Mouse (Mus musculus): ENCODE results near the gene Lcp2. TPM values are rescaled to one million over a fixed set of nuclear protein-coding genes. Genes with fewer than 3 reads are reported as not detected.

The Lcp2 gene
- 1 to 10 TPM; 1.5 to 5.1 (median 1.9) TPM for total RNA-seq (2022)

GRCm38 (mm10) chr11:34046767-34047541 lies at the start of gene Lcp2:
TSS of gene Lcp2 (plus strand) at chr11:34046920.
- DNase-seq (ENCODE audit: low spot score), result no peak

- DNase-seq (ENCODE audit: low spot score), result no peak
These were observed 48.5 kb upstream of the Lcp2 start for GRCm38 (mm10) chr11:33998244-33998643.

- no peak for DNase-seq (ENCODE audit: low spot score)
These were observed 46.3 kb upstream of the Lcp2 start for GRCm38 (mm10) chr11:34000416-34000815.

DNA sequence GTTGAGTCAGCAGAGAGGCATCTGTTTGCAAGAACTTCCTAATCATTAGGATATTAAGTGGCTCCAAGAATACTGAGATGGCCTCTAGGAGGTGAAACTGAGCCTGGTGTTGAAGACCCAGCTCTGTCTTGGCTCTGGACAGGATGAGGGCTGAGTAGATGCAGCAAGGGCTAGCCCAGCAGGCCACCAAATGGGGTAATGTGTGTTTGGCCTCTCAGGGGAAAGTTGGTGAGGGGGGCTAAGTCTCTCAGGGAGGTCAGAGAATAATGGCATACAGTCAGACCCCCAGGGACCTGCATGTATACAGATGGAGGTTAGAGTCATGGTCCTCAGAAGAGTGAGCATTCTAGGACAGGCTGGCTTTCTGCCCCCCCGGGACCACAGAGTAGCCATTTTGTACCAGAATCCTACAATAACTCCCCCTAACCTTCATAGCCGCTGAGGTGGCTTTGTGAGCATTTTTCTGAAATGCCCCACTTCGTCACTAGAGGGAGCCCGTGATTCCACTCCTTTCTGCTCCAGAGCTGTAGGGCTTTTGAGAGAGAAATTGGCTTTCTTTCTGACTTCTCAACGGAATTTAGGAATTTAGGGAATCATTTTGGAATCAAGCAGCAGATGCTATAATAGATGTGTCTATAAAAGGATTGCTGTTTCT lies 44.7 kb upstream of the Lcp2 start:
- peak; percentile 48 for DNase-seq (ENCODE audit: low spot score)

DNA sequence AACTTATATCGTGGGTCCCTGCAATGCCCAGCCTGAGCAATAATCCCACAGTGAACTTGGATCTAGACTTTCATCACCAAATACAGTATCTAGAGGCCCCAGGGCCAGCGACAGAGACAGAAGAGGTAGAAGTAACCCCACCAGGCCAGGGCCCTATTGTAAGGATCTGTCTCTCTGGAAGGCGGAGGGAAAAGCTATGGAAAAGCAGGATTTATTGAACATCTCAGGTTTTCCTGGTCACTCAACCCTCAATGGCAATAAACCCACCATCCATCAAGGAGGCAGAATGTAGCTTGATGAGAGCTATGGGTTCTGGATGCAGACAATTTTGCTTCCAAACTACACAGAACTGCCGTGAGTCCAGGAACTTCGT lies 44.1 kb upstream of the Lcp2 start:
- DNase-seq (ENCODE audit: low spot score), result no peak

DNA sequence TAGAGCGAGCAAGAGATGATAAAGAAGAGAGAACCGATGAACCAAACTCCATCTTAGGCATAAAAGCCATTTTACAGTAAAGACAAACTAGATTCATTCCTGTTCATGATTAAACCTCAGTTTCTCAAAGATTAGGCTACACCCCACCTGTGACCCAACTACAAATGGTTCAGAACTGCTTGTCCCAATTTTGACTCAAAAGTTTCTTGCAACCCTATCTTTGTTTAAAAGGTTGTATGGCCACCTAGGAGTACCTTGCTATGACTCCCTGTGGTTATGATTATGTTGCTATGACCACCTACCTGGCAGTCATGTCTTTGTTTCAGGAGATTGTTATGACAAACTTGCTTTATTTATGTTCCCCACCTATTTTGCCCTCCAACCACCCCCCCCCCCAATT lies 39.1 kb upstream of the Lcp2 start:
- no peak for DNase-seq (ENCODE audit: low spot score)

DNA sequence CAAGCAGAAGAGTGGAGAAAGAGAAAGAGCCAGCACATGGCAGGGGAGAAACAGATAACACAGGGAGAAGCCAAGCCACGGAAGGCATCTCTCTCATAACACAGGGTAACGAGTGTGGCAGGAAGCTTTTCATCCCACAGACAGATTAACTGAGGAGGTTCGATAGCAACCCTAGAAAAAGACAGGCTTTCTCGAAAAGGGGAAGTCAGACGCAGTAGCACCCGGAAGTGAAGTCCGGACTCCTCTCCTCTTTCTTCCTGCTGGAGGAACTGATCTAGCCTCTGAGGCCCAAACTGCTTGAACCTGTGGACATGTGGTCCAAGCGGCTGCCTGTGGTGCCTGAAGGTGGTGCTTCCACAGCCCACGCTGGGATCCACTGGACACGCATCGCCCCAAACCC lies 38.5 kb upstream of the Lcp2 start:
- no peak for DNase-seq (ENCODE audit: low spot score)

DNA sequence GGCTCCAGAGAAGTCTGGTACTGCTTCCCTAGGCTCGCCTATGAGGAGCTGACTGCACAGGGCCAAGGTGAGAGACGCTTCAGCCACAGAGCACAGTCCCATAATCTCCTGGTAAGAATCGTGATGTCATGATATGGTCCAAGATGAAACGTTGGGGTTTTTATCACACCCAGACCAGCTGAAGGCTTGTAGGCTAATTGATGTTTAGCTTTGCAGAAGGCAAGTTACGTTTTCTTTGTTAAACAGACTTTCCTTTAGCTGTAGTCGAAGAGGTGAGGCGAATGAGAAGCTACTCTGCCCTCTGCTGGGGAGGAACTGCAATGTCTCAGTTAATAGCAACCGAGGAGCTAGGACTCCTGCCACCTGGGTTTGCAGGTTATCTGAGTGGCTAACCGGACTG lies 38.0 kb upstream of the Lcp2 start:
- no peak for DNase-seq (ENCODE audit: low spot score)

GRCm38 (mm10) chr11:34009316-34010087 lies 37.2 kb upstream of the Lcp2 start:
- DNase-seq (ENCODE audit: low spot score), result no peak

GRCm38 (mm10) chr11:34010133-34010858 lies 36.4 kb upstream of the Lcp2 start:
- DNase-seq (ENCODE audit: low spot score), result no peak

DNA sequence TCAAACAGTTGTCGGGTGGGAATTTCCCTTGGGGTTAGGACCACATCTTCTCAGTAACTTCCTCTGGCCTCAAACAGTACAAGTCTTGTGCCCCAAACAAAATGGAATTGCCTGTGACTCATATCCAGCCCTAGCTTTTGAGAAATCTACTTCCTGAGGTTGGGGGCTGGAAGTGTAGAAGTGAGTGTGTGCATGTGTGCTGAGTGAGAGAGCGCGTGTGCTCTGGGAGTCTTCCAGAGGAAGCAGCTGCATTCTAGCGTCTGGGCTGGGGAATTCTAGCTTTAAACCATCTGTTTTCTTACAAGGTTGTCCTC lies 35.9 kb upstream of the Lcp2 start:
- DNase-seq (ENCODE audit: low spot score), result peak; percentile 75

GRCm38 (mm10) chr11:34012007-34012652 lies 34.6 kb upstream of the Lcp2 start:
- no peak for DNase-seq (ENCODE audit: low spot score)

DNA sequence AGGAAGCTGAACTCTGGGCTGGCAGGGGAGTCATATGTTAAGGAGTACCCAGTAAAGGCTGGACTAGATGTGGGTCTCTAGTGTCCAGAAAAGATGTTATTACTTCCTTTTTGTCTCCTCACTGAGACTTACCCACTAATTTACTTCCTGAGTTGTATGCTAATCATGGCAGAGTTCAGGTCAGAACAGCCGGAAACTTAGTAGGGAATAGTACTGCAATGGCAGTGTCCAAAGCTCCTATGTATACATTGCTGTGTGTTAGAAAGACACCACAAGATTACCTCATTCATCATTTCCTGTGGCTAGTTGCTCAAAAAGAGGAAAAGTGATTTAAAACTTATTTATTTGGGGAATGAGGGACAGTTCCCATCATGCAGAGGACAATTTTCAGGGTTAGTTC lies 21.6 kb upstream of the Lcp2 start:
- DNase-seq (ENCODE audit: low spot score), result no peak

DNA sequence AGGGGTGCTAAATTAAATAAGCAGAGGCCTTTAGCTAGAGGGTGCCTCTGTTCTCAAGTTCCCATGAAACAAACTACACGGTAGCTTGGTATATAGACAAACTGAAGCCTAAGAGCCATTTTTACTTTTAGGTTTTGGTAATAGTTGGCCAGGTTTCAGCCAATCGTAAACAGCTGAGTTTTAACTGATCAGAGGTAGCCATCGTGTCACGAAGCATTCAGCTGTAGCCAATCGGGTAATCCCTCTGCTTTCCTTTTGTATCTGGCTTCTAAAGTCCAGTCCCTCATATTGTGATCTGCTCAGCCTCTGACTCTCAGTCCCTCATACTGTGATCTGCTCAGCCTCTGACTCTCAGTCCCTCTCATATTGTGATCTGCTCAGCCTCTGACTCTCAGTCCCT lies 17.1 kb upstream of the Lcp2 start:
- no peak for DNase-seq (ENCODE audit: low spot score)

- peak; percentile 37 for DNase-seq (ENCODE audit: low spot score)
These were observed 15.5 kb upstream of the Lcp2 start for GRCm38 (mm10) chr11:34031015-34031805.

- peak; percentile 37 for DNase-seq (ENCODE audit: low spot score)
These were observed 12.7 kb upstream of the Lcp2 start for GRCm38 (mm10) chr11:34034008-34034505.

DNA sequence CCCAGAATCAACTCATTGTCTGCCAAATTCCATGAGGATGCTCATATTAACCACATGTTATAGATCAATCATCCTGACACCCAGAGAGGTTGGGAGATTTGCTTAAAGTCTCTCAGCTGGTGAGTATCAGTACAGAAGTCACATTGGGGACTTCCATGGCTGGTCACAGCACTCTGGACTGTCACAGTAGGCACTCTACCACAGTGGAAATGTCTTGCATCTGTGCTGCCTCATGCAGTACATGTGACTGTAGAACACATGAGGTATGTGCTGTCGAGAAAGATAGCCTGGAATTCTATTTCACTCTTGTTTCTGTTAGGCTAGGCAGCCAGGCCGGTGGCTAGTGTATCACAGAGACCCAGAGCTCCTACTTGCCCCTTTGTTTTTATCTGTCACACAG lies 11.9 kb upstream of the Lcp2 start:
- DNase-seq (ENCODE audit: low spot score), result no peak

DNA sequence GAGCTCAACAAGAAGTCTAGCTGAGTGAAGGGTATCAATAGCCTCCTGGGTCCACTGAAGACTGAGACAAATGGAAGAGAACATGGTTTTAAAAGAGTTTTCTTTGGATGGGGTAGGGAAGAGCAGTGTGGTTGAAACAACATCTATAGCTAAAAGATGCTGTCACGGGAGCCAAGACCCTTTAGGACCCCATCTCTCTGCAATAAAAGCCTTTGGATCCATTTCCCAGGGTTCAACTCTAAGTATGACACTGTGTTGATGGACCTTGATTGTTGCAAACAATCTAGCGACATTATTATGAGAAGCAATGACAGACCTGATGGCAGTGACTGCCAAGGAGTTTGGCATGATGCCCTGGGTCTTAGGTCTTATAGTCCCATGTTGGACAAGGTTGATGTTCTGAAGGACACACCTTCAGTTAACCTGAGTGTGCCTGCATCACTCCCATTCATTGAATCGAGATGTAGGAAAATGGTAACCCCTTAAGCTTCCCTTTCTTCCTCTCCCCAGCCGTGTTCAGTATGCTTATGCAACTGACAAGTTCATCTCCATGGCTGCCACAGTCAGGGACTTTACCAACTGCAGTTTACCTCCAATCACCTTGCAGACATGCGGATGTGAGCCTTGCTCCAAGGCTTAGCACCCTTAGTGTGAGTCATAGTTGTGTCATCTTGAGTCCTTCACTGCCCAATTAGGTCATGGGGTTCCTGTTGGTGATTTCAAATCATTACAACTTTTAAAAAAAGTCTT lies 10.6 kb upstream of the Lcp2 start:
- no peak for DNase-seq (ENCODE audit: low spot score)

- no peak for DNase-seq (ENCODE audit: low spot score)
These were observed 6.7 kb upstream of the Lcp2 start for GRCm38 (mm10) chr11:34040061-34040460.

GRCm38 (mm10) chr11:34042808-34043207 lies 3.9 kb upstream of the Lcp2 start:
- DNase-seq (ENCODE audit: low spot score), result no peak
